Mouse (Mus musculus) liver, embryonic 13.5 days (tissue): ENCODE results near the gene Tmprss2. TPM values are rescaled to one million over a fixed set of nuclear protein-coding genes. Genes with fewer than 3 reads are reported as not detected.

Experiments
- ATAC-seq: fragments of 200-750 bp; cut with Nextera tagmentation; 2 replicates; pipeline ENCODE4 v1.8.0; 2017; ENCODE audit warnings: low read depth, mild to moderate bottlenecking, moderate number of reproducible peaks, moderate library complexity
- DNase-seq: peaks from one replicate; pipeline ENCODE4 v3.0.0; 2022
- H3K27ac ChIP-seq: fragments of 300-500 bp; sonication (generic); 2 replicates; pipeline ENCODE4 v1.5.1; 2015; ENCODE audit warnings: moderate library complexity, mild to moderate bottlenecking, inconsistent platforms
- H3K27me3 ChIP-seq: fragments of 300-500 bp; sonication (generic); 2 replicates; pipeline ENCODE4 v1.6.1; 2015; ENCODE audit warnings: mild to moderate bottlenecking, inconsistent platforms
- H3K36me3 ChIP-seq: fragments of 300-500 bp; sonication (generic); 2 replicates; pipeline ENCODE4 v1.6.1; 2015; ENCODE audit warnings: mild to moderate bottlenecking, inconsistent platforms
- H3K4me1 ChIP-seq: fragments of 300-500 bp; sonication (generic); replicated peaks from 2 replicates; pipeline ENCODE4 v1.6.1; 2015; ENCODE audit warnings: inconsistent platforms
- H3K4me2 ChIP-seq: fragments of 300-500 bp; sonication (generic); 2 replicates; pipeline ENCODE4 v1.6.1; 2015; ENCODE audit warnings: inconsistent platforms, mild to moderate bottlenecking, moderate library complexity
- H3K4me3 ChIP-seq: fragments of 300-500 bp; sonication (generic); replicated peaks from 2 replicates; pipeline ENCODE4 v1.5.1; 2015; ENCODE audit warnings: mild to moderate bottlenecking, inconsistent platforms
- H3K9ac ChIP-seq: fragments of 300-500 bp; sonication (generic); 2 replicates; pipeline ENCODE4 v1.6.1; 2015; ENCODE audit warnings: mild to moderate bottlenecking, inconsistent platforms
- H3K9me3 ChIP-seq: fragments of 300-500 bp; sonication (generic); replicated peaks from 2 replicates; pipeline ENCODE4 v1.6.1; 2016; ENCODE audit warnings: inconsistent platforms
- WGBS: fragments of 180-500 bp; shearing (Covaris S2); methylation state at CpG from one replicate; pipeline ENCODE4 v1.1.7; 2015; ENCODE audit not compliant: insufficient replicate concordance; 5-methylcytosine and 5-hydroxymethylcytosine counted together
- polyA plus RNA-seq: library from polyadenylated mRNA; unstranded; fragments of >200 nt; fragmentation: Nextera tagmentation; extraction: Ambion mirVana; gene quantifications from 2 replicates; pipeline ENCODE4 v1.2.1, GENCODE M21; 2015

Gene Tmprss2
- polyA plus RNA-seq, 1 experiment from 2014 or later: 2.5 TPM

- H3K27ac ChIP-seq: no peak overlapping the region
Observed at GRCm38 (mm10) chr16:97529241-97529640, 81.8 kb downstream of the Tmprss2 start.

GRCm38 (mm10) chr16:97523024-97523423 lies 88.0 kb downstream of the Tmprss2 start:
- no peak overlapping the region for H3K4me3 ChIP-seq
- H3K4me1 ChIP-seq: no peaks in the 10 kb centered on the region; the same call in 1 of the 2 replicates
- peak; percentile 50 for ATAC-seq
- H3K9ac ChIP-seq: no peak overlapping the region
- 3% methylated on average over 1 of the region's 1 CpGs for WGBS
- H3K9me3 ChIP-seq: no peaks in the 10 kb centered on the region
- H3K27me3 ChIP-seq: no peaks in the 10 kb centered on the region
- H3K4me2 ChIP-seq: no peak overlapping the region
- DNase-seq: no peak
- H3K27ac ChIP-seq: no peak overlapping the region
- no peaks in the 10 kb centered on the region for H3K36me3 ChIP-seq

More at GRCm38 (mm10) chr16:97529241-97529640, 81.8 kb downstream of the Tmprss2 start:
- Histone ChIP-seq H3K4me2 (no peak overlapping the region), H3K9me3 (no peaks in the 10 kb centered on the region), H3K9ac (no peak overlapping the region), H3K4me1 (peaks cover under 1% of the 10 kb centered on the region; the same call in 1 of the 2 replicates), H3K27me3 (no peaks in the 10 kb centered on the region), H3K4me3 (no peak overlapping the region), H3K36me3 (no peaks in the 10 kb centered on the region)
- DNase-seq (no peak), ATAC-seq (no peak)
- WGBS: 70% methylated on average over 2 of the region's 2 CpGs

GRCm38 (mm10) chr16:97521983-97522382 lies 89.0 kb downstream of the Tmprss2 start:
- Histone ChIP-seq H3K9ac (no peak overlapping the region), H3K4me1 (no peaks in the 10 kb centered on the region; the same call in 1 of the 2 replicates), H3K27ac (no peak overlapping the region), H3K27me3 (no peaks in the 10 kb centered on the region), H3K4me3 (no peak overlapping the region), H3K36me3 (no peaks in the 10 kb centered on the region), H3K9me3 (no peaks in the 10 kb centered on the region), H3K4me2 (no peak overlapping the region)
- ATAC-seq (no peak), DNase-seq (no peak)
- WGBS: 72% methylated on average over 6 of the region's 6 CpGs

- no peak for DNase-seq
- no peak for ATAC-seq
- Histone ChIP-seq H3K4me1 (0 out of 2 replicates have a peak, but pooled peaks cover 3% of the 10 kb centered on the region), H3K27me3 (no peaks in the 10 kb centered on the region), H3K4me3 (no peak overlapping the region), H3K36me3 (no peaks in the 10 kb centered on the region), H3K9me3 (no peaks in the 10 kb centered on the region), H3K27ac (no peak overlapping the region), H3K4me2 (no peak overlapping the region), H3K9ac (no peak overlapping the region)
- WGBS: 47% methylated on average over 3 of the region's 3 CpGs
Observed at GRCm38 (mm10) chr16:97516341-97516740, 94.7 kb downstream of the Tmprss2 start.

Other genes with a start within 250 kb of the Tmprss2 start
- gene Mx1, start 148.3 kb downstream of the Tmprss2 start, polyA plus RNA-seq: 0.25 and 0.67 TPM in 2 replicates
- gene Fam3b, start 96.4 kb downstream of the Tmprss2 start, polyA plus RNA-seq: 0.17 TPM in 1 of 2 replicates, not detected in the other
- 2.3 and 2.7 TPM in 2 replicates for gene Ripk4, start 152.6 kb upstream of the Tmprss2 start, polyA plus RNA-seq
- 2.9 and 3.0 TPM in 2 replicates for gene Prdm15, start 240.7 kb upstream of the Tmprss2 start, polyA plus RNA-seq